ENCODE assay signal across 8 mouse cellular contexts in the genomic region with DNA sequence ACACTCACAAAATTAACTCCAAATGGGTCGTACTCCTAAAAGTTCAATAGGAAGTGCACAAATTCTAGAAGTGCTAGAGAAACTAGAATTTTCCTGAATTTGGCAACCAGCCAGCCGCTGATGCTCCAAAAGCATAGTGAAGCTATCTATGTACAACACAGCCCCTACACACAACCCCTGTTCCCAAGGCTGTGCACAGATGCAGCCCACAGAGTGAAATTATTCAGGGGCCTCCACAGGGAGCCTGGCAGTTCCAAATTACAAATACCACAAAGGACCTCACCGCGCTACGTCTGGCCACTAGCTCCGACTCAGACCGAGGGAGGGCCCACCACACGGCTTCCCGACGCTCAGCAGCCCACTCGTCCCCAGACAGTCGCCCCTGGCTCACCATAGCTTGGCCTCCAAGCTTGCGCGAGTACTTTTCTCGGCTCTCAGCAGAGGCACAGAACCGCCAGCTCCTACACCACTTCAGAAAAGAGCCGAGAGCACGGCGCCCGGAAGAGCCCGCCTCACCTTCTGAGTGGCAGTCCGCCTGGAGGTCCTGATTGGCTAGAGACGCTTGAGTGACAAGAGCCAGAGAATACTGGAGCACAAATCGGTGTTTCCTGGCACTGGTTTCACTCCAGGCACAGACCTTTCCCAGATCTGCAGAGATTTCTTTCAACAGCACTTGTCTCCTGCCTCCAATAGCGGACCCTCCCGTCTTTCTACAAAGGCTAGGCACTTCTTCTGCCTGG. TPM values are rescaled to one million over a fixed set of nuclear protein-coding genes. Genes with fewer than 3 reads are reported as not detected.
DNase-seq lines count a peak whose midpoint lies in the region; ATAC-seq and TF ChIP-seq lines count a peak whose summit lies in the region.

No protein-coding gene starts in this region.

- peak overlapping the region; percentile 69 for H3K27ac ChIP-seq in brown adipose tissue, adult 24 weeks (replicated peaks; ENCODE audit: low read depth, low read length)
- peak overlapping the region; percentile 97 for H3K27ac ChIP-seq in forebrain, embryonic 10.5 days
- H3K27ac ChIP-seq in heart, embryonic 14.5 days (replicated peaks in 1 of 2; ENCODE audit: control insufficient read depth in 1 of 2, insufficient read depth in 1 of 2, low read depth in 2 of 2, low read length in 2 of 2) = peak overlapping the region; percentile 95 to 100
- H3K27ac ChIP-seq in liver, embryonic 11.5 days (ENCODE audit: low read depth, low read length) = peak overlapping the region; percentile 56; the same call in 1 of the 2 replicates

- peak overlapping the region; percentile 76 for H3K4me2 ChIP-seq in heart, embryonic 14.5 days (ENCODE audit: low read length)
- H3K4me2 ChIP-seq in liver, embryonic 11.5 days = peak overlapping the region; percentile 67
- H3K4me2 ChIP-seq in myocyte (ENCODE audit: low read depth) = peak overlapping the region; percentile 87

- no peaks in the 10 kb centered on the region for H3K79me2 ChIP-seq in myocyte (ENCODE audit: control insufficient read depth, insufficient read depth)

- peaks cover 5% of the 10 kb centered on the region; the same call in 1 of the 2 replicates for H3K27me3 ChIP-seq in forebrain, embryonic 10.5 days (ENCODE audit: poor library complexity, severe bottlenecking)
- H3K27me3 ChIP-seq in heart, embryonic 14.5 days (ENCODE audit: control insufficient read depth, insufficient read depth, low read length) = no peaks in the 10 kb centered on the region
- H3K27me3 ChIP-seq in liver, embryonic 11.5 days (replicated peaks; ENCODE audit: control insufficient read depth, insufficient read depth, low read length) = no peaks in the 10 kb centered on the region
- H3K27me3 ChIP-seq in myocyte (ENCODE audit: control insufficient read depth, insufficient read depth, insufficient read length) = no peaks in the 10 kb centered on the region

- H3K9ac ChIP-seq in heart, embryonic 14.5 days (ENCODE audit: low read length) = peak overlapping the region; percentile 92
- H3K9ac ChIP-seq in liver, embryonic 11.5 days (ENCODE audit: low read depth, low read length) = peak overlapping the region; percentile 74

- WGBS in forebrain, embryonic 10.5 days = 1% methylated on average over 26 of the region's 26 CpGs
- under 1% methylated on average over 26 of the region's 26 CpGs for WGBS in heart, embryonic 14.5 days
- 1% methylated on average over 26 of the region's 26 CpGs for WGBS in liver, embryonic 11.5 days

- peaks cover 38% of the 10 kb centered on the region for H3K9me3 ChIP-seq in forebrain, embryonic 10.5 days
- no peaks in the 10 kb centered on the region for H3K9me3 ChIP-seq in heart, embryonic 14.5 days (ENCODE audit: control insufficient read depth, low read length)
- H3K9me3 ChIP-seq in liver, embryonic 11.5 days (ENCODE audit: control insufficient read depth, low read length) = no peaks in the 10 kb centered on the region

- DNase-seq in CD4-positive, CD25-positive, alpha-beta regulatory T cell, adult 2 months (ENCODE audit: low read depth, low spot score) = peak; percentile 92
- peak; percentile 89 for DNase-seq in forebrain, embryonic 10.5 days (ENCODE audit: extremely low spot score, low spot score)
- DNase-seq in kidney, postnatal 10 days = peak; percentile 93
- peak; percentile 77 for DNase-seq in liver, embryonic 11.5 days (ENCODE audit: low spot score)
- DNase-seq in spleen, postnatal 4 days (ENCODE audit: low spot score in 2 of 2) = peak; percentile 71 to 81

- peaks cover 4% of the 10 kb centered on the region; the same call in 1 of the 2 replicates for H3K4me1 ChIP-seq in brown adipose tissue, adult 24 weeks (ENCODE audit: control insufficient read depth, insufficient read depth, insufficient read length, low read length)
- H3K4me1 ChIP-seq in forebrain, embryonic 10.5 days = peaks cover 25% of the 10 kb centered on the region
- peaks cover 7 to 16% of the 10 kb centered on the region in 2 experiments for H3K4me1 ChIP-seq in heart, embryonic 14.5 days (ENCODE audit: control insufficient read depth in 2 of 2, insufficient read depth in 2 of 2, low read length in 2 of 2)
- no peaks in the 10 kb centered on the region; the same call in 1 of the 2 replicates for H3K4me1 ChIP-seq in liver, embryonic 11.5 days (replicated peaks; ENCODE audit: control insufficient read depth, insufficient read depth, low read length)

- peaks cover 40% of the 10 kb centered on the region for H3K36me3 ChIP-seq in forebrain, embryonic 10.5 days (replicated peaks)
- no peaks in the 10 kb centered on the region for H3K36me3 ChIP-seq in heart, embryonic 14.5 days (ENCODE audit: control insufficient read depth, insufficient read depth, low read length)
- H3K36me3 ChIP-seq in liver, embryonic 11.5 days (ENCODE audit: control insufficient read depth, insufficient read depth, low read length) = no peaks in the 10 kb centered on the region
- H3K36me3 ChIP-seq in myocyte (ENCODE audit: control insufficient read depth, insufficient read depth) = no peaks in the 10 kb centered on the region

- ATAC-seq in heart, embryonic 14.5 days (ENCODE audit: insufficient number of reproducible peaks, insufficient read depth, low FRiP score, low read depth) = peak; percentile 94
- ATAC-seq in liver, embryonic 11.5 days (replicated peaks; ENCODE audit: low FRiP score) = peak; percentile 96

- peak overlapping the region; percentile 94 for H3K4me3 ChIP-seq in brown adipose tissue, adult 24 weeks (ENCODE audit: insufficient read depth, low read depth, low read length)
- peak overlapping the region; percentile 73 for H3K4me3 ChIP-seq in forebrain, embryonic 10.5 days
- peak overlapping the region; percentile 85 to 96 for H3K4me3 ChIP-seq in heart, embryonic 14.5 days (ENCODE audit: control insufficient read depth in 1 of 2, insufficient read depth in 1 of 2, low read depth in 1 of 2, low read length in 2 of 2)
- H3K4me3 ChIP-seq in liver, embryonic 11.5 days (ENCODE audit: low read depth, low read length) = peak overlapping the region; percentile 75
- peak overlapping the region; percentile 58 for H3K4me3 ChIP-seq in myocyte

- peak overlapping the region; percentile 73 for H3ac ChIP-seq in myocyte (ENCODE audit: control insufficient read depth, insufficient read length)

- peak; percentile 59 for TF ChIP-seq POLR2A in myocyte (IDR thresholded peaks at IDR 0.05; ENCODE audit: insufficient read length, low read depth)

TF ChIP-seq in myocyte, 11 proteins besides CTCF, POLR2A, EP300 and RAD21:
- no peak for TF ChIP-seq POLR2AphosphoS2 (IDR thresholded peaks at IDR 0.05; ENCODE audit: insufficient read length, low read depth)
- no peak for TF ChIP-seq MYOD1 (IDR thresholded peaks at IDR 0.05; ENCODE audit: control insufficient read depth in 1 of 3, insufficient read length in 2 of 3, low read depth in 2 of 3)
- no peak for TF ChIP-seq USF1 (IDR thresholded peaks at IDR 0.05; ENCODE audit: low read depth)
- no peak for TF ChIP-seq CEBPB (IDR thresholded peaks at IDR 0.05; ENCODE audit: insufficient read depth, poor library complexity, severe bottlenecking)
- no peak for TF ChIP-seq MYOG (IDR thresholded peaks at IDR 0.05; ENCODE audit: control insufficient read depth in 1 of 3, insufficient read depth in 1 of 3, insufficient read length in 2 of 3, low read depth in 2 of 3)
- no peak for TF ChIP-seq TCF3 (IDR thresholded peaks at IDR 0.05; ENCODE audit: insufficient read length, low read depth)
- no peak for TF ChIP-seq E2F4 (IDR thresholded peaks at IDR 0.05; ENCODE audit: insufficient read depth)
- no peak for TF ChIP-seq REST (IDR thresholded peaks at IDR 0.05; ENCODE audit: insufficient read depth, insufficient read length)
- no peak for TF ChIP-seq MAX (IDR thresholded peaks at IDR 0.05; ENCODE audit: low read depth)
- TF ChIP-seq SRF (IDR thresholded peaks at IDR 0.05; ENCODE audit: control insufficient read depth, insufficient read length, low read depth) = no peak
- TF ChIP-seq TCF12 (IDR thresholded peaks at IDR 0.05; ENCODE audit: insufficient read depth, poor library complexity, severe bottlenecking) = no peak

RNA-seq across cellular contexts. Expression of a gene that starts 58.1 kb away (rescaled TPM):
- not detected in 2 replicates for polyA plus RNA-seq in brown adipose tissue, adult 24 weeks (2012; ENCODE audit: insufficient read depth, insufficient read length, missing spikeins)
- polyA plus RNA-seq in forebrain, embryonic 10.5 days (2016; fragmentation: Nextera tagmentation; extraction: Ambion mirVana) = not detected in 2 replicates
- polyA plus RNA-seq in heart, embryonic 14.5 days (2014; fragmentation: Nextera tagmentation; extraction: Ambion mirVana) = not detected in 2 replicates
- not detected in 2 replicates for polyA plus RNA-seq in liver, embryonic 11.5 days (2014; fragmentation: Nextera tagmentation; extraction: Ambion mirVana)
- polyA plus RNA-seq in myocyte (2012; fragmentation: generic; extraction: Trizol) = not detected

Comparison
In these comparisons a context has a peak if more than half of its experiments do, and no peak if none do; other contexts are left out.
1. Peak in every context shown above with its lines: DNase-seq, ATAC-seq, H3K4me3 ChIP-seq and H3K27ac ChIP-seq.